Mouse (Mus musculus) kidney, adult 2 months (tissue): Measurements from ENCODE around the gene Rpl6.

Experiments
- CTCF ChIP-seq: fragments of 200-500 bp; conservative IDR thresholded peaks from 2 replicates; pipeline ENCODE4 v1.5.1; 2011; ENCODE audit warnings: low read depth, mild to moderate bottlenecking, control low read depth, low read length, moderate library complexity, mixed read lengths; ENCODE audit not compliant: insufficient read depth, insufficient read length
- POLR2A ChIP-seq: fragments of 200-500 bp; IDR thresholded peaks from one replicate; pipeline ENCODE4 v1.6.1; 2011; ENCODE audit warnings: low read depth, low read length, control low read depth

GRCm38 (mm10) chr5:121190836-121191583 is 13.3 kb upstream of the Rpl6 start, which contains the start of gene Ptpn11:
- TF ChIP-seq CTCF: no peak
- peak; percentile 74 for TF ChIP-seq POLR2A
